Mouse (Mus musculus) adrenal gland (tissue): ENCODE measurements around the gene Ldb2.

ENCODE experiments used
- intact Hi-C: fragments of 180-260 bp; cut with DNase I; formaldehyde crosslinking; loops from one replicate; pipeline ENCODE4 v1.15.1; 2025

Ldb2 gene

DNA sequence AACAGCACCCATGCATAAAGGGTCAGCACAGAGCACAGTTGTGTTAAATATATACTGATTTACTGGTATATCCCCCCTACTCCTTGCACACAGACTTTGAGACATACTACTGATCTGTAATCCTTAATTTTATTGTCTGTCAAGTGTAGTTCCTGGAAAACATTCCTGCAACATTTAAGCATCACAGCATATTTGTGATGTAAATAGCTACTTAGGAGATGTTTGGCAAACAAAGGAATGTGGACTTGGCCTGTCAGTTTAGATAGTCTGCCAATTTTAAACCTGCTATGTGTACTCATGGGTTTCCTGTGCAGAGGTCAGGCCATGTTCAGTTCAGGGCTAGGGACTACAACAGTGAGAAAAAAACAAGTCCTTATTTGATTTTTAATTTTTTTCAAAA, 246.3 kb downstream of the Ldb2 start:
- intact Hi-C loops = no loop called here

DNA sequence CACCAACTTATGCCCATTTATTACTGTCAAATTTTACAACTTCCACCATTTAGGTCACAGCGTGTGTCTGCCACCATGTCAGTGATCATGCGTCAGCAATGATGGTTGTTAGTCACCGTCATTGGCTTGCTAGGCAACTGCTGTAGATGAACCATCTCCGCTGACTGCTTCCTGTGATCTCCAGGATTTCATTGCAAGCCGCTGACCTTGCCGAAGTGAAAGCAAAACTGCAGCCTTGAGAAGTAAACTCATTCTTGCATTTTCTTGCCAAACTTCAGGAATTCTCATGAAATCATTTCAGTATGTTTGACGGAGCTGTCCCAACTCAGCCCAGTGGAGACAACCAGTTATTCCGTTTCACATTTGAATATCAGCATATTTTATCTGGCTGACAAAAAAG, 247.4 kb downstream of the Ldb2 start:
- intact Hi-C loops = no loop called here

DNA sequence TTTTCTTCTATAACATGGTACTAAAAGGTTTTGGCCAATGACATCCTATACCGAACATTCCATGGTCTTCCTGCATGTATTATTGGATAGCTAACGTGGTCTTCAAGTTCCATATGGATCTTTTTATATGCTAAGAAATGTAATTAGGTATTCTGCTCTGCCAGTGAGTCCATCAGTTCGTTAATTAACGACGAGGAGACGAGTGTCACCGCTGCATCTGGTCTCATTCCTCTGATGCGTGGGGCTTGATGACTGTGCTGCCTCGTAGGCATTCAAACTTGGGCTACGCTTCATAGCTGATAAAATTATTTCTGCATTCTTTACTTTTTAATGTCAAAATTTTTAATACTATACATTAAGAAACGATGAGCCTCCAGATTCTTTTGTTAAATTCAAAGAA, 251.0 kb downstream of the Ldb2 start:
- intact Hi-C loops = no loop called here

DNA sequence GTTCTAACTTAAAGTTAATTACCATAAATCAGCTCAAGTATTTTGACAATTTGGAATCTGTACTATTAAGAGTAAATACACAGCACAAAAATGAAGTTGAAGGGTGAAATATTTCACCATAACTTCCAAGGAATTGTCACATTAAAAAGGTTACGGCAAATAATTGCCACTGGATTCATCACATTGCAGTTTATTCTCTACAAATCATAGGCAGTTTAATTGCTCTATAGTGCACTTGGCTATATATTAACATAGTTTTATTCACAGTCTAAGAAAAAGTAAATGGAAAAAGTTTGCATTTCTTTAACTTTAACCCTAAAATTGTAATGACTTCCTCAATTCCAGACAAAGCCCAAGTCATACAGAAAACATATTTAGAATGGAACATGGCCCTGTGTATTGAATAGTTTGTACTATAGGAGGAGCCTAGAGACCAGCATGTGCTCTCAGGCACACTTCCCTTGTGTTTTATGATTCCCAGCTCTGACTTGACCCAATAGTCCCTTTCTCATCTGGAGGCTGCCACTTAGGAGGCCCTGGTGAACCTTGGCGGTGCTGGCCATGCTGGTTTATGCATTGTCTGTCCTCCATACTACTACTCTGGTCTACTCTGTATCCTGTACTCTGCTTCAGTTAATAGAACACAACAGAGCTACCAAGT, 255.9 kb downstream of the Ldb2 start:
- intact Hi-C loops = no loop called here

DNA sequence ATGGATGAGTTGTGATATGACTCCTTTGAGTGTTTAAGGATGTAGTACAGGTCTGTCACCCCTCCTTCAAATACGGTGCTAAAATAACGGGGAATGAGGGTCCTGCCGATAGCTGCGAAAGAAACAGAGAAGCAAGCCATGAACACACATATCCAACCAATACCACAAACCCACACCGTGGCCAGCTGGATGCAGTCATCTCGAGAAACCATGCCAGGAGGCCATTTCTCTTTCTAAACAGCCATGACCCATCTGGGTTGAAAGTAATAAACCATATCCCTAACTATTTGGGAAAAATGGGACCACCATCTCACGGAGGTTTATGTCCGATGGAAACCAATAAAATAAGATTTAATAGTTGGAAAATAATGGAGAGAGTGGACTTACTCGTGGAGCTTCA, 257.7 kb downstream of the Ldb2 start:
- intact Hi-C loops = no loop called here

DNA sequence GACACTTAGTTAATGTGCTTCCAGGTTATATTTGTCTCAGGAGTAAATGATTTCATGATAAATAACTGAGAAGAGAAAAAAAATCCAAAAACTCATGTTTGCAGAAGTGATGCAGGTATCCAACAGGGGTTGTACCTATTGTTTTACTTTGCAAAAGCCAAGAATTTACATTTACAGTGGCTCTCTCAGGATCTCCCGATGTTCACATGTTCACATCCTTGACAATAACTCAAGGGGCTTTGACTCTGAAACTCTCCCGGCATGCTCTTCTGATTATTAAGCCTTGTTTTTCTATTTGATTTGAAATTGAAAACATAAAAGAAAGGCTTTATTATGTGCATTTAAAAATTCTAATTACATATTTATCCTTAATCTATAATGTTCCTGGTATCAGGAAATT, 260.8 kb downstream of the Ldb2 start:
- intact Hi-C loops = no loop called here

DNA sequence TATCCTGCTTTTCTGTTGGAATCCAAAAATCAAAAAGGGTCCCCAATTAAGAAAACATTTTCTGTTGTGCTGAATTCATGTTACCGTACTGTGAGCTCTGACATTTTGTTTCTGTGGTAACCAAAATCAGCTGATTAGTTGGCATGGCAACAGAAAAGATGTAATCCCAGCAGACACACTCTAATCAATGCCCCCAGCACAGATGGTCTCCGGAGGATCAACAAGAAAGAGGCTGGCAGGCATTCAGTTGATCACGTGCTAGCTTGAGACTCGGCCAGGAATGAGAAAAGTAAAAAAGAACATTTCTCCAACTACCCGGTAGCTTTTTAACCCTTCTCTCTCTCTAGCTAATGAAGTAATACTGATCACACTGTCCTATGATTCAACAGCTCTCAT, 261.5 kb downstream of the Ldb2 start:
- intact Hi-C loops = no loop called here

DNA sequence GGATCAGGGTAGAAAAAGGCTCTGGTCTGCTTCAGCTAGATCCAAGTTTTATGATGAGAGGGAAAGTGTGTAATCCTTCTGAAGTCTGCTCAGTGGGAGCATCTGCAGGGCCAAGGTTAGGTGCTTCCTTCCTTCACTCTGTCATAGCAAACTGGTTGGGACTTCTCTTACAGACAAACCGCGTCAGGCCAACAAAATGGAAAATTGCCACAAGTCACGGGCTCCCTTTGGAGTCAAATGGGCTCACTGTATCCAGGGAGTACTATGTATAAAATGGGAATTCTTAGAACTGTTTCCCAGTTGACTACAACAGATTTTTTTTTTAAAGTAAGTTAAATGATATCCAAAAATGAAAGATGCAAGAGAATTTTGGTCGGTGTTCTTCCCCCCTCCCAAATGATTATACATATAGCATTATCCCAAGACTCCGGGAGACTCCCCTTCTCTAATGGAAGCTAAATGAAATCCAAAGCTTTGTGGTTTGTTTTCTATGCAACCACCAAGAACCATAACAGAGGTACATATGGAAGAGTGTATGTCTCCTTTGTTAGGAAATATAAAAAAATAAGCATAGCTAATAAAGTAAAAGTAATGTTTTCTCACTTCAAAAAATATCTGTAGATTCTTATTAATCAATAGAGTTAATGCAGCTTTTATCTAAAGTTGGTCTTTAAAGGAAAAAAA, 262.0 kb downstream of the Ldb2 start:
- intact Hi-C loops = no loop called here

DNA sequence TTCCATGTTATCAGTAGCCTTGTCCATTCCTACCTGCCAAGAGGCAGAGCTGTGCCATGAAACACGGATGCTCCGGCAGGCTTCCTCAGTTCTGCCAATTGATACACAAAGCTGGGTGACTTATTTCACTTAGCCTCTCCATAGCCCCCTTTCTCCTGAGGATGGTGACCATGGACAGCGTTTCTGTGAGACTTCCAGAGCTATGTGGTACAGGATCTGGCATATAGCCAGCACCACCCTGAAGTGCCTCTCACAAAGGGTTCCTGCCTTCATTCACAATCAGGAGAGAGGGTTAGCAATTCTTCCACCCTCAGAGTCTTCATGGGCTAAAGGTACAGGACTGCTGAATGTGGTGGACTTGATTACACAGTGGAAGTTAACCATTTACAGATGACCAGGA, 270.0 kb downstream of the Ldb2 start:
- intact Hi-C loops = no loop called here

DNA sequence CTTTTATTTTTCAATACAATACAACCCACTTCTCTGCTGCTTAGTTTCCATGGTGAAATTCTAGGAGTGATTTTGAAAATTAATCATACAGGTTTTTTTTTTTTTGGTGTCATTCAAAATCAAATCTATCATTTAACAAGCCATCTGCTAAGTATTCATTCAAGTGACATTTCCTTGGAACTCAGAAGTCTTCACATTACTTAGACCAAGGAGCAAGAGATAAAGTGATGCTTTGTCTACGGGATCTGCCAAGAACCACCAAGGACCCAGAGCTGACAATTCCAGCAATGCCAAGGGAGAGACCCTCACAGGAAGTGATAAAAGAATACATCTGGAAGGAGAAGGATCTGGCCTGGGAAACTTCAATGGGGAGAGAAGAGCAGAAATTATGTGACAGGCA, 270.5 kb downstream of the Ldb2 start:
- intact Hi-C loops = no loop called here

DNA sequence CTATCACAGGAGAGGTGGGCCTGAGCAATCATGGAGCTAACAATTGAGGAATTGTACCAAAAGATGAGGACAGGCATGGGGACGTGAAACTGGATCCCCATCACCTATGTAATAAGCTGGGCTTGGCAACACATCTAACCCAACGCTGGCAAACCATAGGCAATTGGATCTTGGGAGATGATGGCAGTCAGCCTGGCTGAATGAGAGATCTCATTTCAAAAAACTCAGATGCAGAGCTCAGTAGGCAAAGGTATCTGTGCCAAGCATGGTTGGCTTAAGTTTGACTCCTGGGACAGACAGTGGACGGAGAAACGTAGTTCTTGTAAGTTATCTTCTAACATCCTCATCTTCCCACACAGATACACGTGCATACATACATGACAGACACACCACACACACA, 294.3 kb downstream of the Ldb2 start:
- intact Hi-C loops = no loop called here

DNA sequence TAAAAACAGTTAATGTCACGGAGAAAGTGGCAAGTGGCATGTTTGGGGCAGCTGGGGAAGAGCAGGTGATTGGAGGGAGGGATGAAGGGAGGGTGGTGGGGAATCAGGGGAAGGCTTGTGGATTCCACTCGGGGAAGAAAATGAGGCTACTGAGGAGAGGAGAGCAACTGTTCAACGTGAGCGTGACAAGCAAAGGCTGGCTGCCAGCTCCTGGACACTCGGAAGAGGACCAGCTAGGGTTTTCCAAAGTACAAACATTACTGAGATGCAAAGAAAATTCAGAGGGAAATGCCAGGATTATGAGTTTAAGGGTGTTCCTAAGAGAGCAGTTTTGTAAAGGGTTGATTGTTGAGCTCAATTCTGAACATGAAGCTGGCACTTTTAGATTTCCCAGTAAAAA, 294.7 kb downstream of the Ldb2 start:
- intact Hi-C loops = no loop called here

DNA sequence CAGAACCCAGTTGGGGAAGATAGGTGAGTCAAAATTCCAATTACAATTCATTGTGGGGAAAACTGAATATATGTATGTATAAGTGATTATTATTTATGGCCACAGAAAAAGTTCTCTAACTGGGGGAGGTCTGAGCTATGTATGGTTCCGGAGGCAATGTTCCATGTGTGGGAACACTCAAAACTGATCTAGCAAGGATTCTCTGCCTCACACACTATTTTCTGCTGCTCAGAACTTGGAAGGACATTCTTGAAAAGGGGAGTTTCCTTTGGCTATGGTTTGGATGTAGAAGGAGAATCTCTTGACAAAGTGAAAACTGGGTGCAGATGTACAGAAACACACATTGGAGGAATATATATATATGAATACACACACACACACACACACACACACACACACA, 301.3 kb downstream of the Ldb2 start:
- intact Hi-C loops = no loop called here

DNA sequence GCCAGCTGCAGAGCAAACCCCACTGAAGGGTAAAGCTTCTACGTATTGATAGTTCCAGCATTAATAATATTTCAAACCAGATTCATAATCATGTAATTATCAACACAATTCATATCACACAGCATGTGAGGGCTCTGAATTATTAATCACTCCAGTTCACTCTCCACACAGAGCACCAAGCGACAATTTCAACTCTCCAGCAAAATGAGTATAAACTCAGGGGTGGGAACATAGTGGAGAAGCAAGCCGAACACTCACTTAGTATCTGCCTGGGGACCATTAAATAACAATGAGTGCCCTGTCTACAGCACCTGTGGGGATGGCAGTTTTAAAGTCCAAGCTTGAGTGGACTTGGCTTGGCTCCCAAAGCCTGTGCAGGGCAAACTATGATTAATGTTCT, 302.6 kb downstream of the Ldb2 start:
- intact Hi-C loops = no loop called here

DNA sequence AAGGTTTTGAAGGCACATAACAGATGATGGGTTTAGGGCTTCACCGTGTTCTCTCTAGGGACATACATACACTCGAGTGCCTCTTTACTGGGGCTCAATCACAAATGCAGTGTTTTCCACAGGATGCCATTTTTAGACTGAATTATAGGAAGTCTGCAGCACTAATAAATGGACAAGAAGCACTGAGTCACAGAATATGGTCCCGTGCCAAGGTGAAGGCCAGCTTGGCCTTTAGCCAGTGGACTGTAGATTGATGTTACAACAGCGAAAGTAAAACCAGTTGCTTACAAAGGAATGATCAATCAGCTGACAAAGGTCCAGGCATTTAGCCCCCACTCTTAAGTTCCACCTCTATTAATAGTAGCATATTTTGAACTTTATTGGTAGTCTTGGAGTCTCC, 304.4 kb downstream of the Ldb2 start:
- intact Hi-C loops = no loop called here

DNA sequence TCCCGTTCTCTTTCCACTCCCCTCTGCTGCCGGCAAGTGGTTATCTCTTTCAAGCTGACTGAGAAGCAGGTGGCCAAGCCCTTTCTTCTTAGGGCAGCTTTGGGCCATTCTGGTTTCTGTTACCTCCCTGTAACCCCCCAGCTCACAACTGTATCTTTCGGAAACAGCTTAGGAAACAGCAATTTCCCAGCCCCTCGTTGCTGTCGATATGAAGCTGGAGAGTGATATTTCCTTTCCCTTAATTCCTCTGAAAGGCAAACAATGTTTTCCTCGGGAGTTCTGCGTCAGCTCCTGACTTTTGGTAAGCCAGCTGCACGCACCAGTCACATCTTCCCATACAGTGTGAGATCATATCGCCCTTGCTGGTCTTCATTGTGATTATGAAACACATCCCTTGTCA, 305.3 kb downstream of the Ldb2 start:
- intact Hi-C loops = no loop called here

DNA sequence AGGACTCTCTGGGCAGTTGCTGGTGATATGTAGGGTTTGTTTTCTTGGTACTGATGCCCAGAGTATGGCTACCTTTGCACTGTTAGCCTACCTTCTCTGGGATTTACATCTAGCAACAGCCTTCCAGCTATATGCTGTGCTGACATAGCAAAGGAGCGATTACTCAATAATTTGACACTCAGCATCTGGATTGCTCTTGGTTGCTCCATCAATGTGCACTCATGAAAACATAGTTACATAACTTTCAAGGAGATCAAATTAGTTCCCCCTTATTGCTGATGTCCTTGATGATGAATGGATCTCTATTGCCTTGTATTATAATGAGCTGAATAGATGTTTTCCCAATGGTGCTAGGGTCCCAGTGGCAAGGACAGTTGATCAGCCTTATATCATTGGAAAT, 308.0 kb downstream of the Ldb2 start:
- intact Hi-C loops = no loop called here

DNA sequence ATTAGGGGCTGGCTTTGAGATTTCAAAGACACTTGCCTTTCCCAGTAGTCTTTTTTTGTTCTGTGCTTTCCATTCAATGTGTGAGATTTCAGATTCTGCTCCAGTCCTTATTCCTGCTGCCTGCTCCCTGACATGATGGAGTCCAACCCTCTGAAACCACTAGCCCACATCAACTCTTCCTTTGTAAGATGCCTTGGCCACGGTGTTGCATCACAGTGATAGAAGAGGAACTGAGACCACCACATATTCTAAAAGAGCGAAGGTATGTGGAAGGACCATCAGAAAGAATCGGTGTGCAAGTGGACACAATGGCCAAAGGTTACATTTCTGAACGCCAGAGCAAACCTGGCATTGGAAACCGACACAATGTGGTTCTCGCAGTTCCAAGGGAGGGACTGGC, 309.0 kb downstream of the Ldb2 start:
- intact Hi-C loops = no loop called here

DNA sequence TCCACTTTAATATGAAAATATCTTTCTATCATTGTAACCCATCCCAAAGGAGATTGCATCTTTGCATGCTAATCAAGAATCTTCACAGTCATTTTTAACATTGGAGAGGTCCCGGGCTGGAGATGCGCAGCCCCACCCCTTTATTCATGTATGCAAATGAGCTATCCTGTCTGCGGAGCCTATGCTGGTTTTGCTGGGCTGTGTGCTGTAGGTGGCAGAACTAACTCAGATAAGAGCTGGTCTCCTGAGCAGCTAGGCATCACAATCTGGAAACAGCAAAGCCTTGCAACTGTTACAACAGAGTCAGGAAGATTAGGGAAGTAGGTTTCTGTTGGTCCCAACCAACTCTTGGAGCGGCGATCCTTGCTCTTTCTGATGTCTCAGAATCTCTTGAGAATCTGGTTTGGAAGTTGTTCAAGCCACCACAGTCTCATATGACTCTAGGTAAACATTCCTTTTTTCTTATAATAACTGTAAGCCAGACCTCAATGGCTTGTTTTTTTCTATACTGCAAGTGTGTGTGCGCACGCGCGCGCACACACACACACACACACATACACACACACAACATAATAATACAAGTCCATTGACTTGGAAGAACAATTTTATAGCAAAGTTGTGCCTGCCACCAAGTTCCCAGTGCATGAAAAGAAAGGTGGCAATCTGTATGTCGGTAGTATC, 315.9 kb downstream of the Ldb2 start:
- intact Hi-C loops = loop anchor here (5.0 to 10.0 kb wide), 2 partner anchors 349 to 921 kb away; no protein-coding TSS in a partner anchor

DNA sequence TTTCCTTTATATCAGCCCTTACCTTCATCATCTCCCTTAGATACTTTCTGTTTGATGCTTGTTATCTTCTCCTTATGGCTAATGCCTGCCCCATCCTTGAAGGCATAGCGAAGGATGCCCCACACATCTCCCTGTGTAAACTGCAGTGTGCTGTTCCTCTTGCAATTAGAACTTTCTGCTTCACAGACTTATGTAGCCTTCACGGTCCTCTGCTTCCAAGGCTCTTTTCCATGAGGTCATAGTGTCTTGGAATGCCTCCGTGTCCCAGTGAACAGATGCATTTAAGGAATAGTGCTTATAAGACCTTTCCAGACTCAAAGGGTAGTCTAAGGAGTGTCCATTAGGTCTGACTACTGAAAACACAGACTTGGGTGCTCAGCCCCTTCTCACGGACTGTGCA, 318.1 kb downstream of the Ldb2 start:
- intact Hi-C loops = loop anchor here (5.0 to 10.0 kb wide), 2 partner anchors 351 to 923 kb away; no protein-coding TSS in a partner anchor

DNA sequence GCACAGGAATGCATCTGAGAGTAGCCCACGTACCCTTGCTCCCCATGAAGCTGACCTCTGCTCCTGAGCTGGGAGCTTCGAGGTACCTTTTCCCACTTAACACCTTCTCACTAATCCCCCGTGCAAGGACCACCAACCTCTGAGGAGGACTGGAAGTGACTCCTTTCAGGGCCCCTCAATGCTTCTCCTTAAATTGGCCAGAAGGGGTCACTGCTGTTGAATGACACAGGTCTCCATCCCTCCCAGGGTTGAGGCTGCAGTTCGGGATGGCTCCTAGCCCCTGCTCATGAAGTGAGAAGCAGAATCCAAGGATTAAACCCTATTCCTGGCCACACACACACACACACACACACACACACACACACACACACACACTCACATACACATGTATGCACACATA, 323.1 kb downstream of the Ldb2 start:
- intact Hi-C loops = loop anchor here (5.0 kb wide), 1 partner anchor 801 kb away; no protein-coding TSS in a partner anchor

DNA sequence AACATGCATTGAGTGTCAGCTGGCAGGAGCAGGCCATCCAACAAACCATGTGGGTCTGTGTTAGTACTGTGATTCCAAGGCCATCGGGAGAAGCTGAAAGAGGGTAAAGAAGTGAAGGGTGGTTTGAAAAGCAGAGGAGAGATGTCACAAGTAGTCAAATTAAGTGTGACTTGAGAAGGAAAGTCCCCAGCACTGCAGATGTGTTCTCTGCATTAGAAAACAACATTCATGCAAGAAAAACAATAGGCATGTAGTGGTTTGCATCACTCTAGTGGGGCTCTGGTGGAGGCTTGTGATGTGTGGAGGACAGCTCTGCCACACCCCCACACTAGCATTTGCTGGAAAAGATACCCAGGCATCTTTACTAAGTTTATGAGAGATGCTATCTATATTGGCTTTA, 323.9 kb downstream of the Ldb2 start:
- intact Hi-C loops = loop anchor here (5.0 kb wide), 1 partner anchor 802 kb away; no protein-coding TSS in a partner anchor
